Mouse (Mus musculus): ENCODE measurements around the gene Fam83g. TPM values are rescaled to one million over a fixed set of nuclear protein-coding genes. Genes with fewer than 3 reads are reported as not detected.

Fam83g gene
- polyA plus RNA-seq, 1 experiment, result 0.63 TPM

- peaks cover 34% of the 10 kb centered on the region for H3K4me1 ChIP-seq (ENCODE audit: control insufficient read depth, insufficient read depth, insufficient read length, low read length)
- H3K27ac ChIP-seq (replicated peaks; ENCODE audit: low read depth, low read length), result peak overlapping the region; percentile 31; the same call in 1 of the 2 replicates
- no peak overlapping the region for H3K4me3 ChIP-seq (ENCODE audit: insufficient read depth, low read depth, low read length)
These were observed 35.7 kb upstream of the Fam83g start for GRCm38 (mm10) chr11:61647956-61648748.

GRCm38 (mm10) chr11:61648749-61649115 lies 35.2 kb upstream of the Fam83g start:
- Histone ChIP-seq H3K4me3 (ENCODE audit: insufficient read depth, low read depth, low read length) (no peak overlapping the region), H3K27ac (replicated peaks; ENCODE audit: low read depth, low read length) (no peak overlapping the region), H3K4me1 (ENCODE audit: control insufficient read depth, insufficient read depth, insufficient read length, low read length) (peaks cover 31% of the 10 kb centered on the region)

DNA sequence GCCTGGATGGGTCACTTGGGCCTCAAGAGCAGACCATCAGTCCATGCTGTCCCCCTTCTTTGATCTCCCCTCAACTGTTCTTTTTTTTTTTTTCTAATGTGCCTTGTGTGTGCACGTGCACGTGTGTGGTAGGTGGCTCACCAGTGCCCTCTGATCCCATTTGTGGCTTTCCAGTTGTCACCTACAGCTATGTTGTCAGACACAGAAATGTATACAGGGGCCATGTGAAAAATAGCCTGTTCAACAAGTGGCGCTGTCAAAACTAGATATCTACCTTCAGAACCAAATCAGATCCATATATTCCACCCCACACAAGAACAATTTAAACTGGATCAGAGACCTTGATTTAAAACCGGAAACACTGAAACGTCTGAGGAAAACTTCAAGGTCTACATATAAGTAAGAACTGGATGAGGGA lies 34.7 kb upstream of the Fam83g start:
- no peak overlapping the region for H3K27ac ChIP-seq (replicated peaks; ENCODE audit: low read depth, low read length)
- peaks cover 31% of the 10 kb centered on the region for H3K4me1 ChIP-seq (ENCODE audit: control insufficient read depth, insufficient read depth, insufficient read length, low read length)
- no peak overlapping the region for H3K4me3 ChIP-seq (ENCODE audit: insufficient read depth, low read depth, low read length)

DNA sequence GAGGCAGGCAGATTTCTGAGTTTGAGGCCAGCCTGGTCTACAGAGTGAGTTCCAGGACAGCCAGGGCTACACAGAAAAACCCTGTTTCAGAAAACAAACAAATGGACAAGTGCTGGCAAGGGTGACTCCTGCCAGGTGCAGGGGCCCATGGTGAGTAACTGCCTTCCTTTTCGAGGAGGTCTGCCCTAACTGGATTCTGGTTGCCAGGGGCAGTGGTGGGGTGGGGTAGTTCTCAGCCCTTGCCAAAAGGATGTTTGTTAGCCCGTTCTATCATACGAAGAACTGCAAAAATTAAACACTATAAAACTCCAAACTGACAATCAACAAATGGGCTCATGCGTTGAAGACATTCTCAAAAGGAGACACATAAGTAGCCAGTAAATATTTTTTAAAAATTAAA lies 34.3 kb upstream of the Fam83g start:
- H3K27ac ChIP-seq (replicated peaks; ENCODE audit: low read depth, low read length), result no peak overlapping the region
- peaks cover 28% of the 10 kb centered on the region for H3K4me1 ChIP-seq (ENCODE audit: control insufficient read depth, insufficient read depth, insufficient read length, low read length)
- H3K4me3 ChIP-seq (ENCODE audit: insufficient read depth, low read depth, low read length), result no peak overlapping the region

GRCm38 (mm10) chr11:61650470-61651265 lies 33.2 kb upstream of the Fam83g start:
- no peak overlapping the region for H3K27ac ChIP-seq (replicated peaks; ENCODE audit: low read depth, low read length)
- no peak overlapping the region for H3K4me3 ChIP-seq (ENCODE audit: insufficient read depth, low read depth, low read length)
- peaks cover 24% of the 10 kb centered on the region for H3K4me1 ChIP-seq (ENCODE audit: control insufficient read depth, insufficient read depth, insufficient read length, low read length)

GRCm38 (mm10) chr11:61652216-61652615 lies 31.7 kb upstream of the Fam83g start:
- peak overlapping the region; percentile 88 for H3K27ac ChIP-seq (replicated peaks; ENCODE audit: low read depth, low read length)
- peaks cover 30% of the 10 kb centered on the region for H3K4me1 ChIP-seq (ENCODE audit: control insufficient read depth, insufficient read depth, insufficient read length, low read length)
- H3K4me3 ChIP-seq (ENCODE audit: insufficient read depth, low read depth, low read length), result no peak overlapping the region

GRCm38 (mm10) chr11:61652686-61653447 lies 31.0 kb upstream of the Fam83g start, which contains the start of gene Grap:
TSS of gene Grap (plus strand) at chr11:61653265.
- H3K4me1 ChIP-seq (ENCODE audit: control insufficient read depth, insufficient read depth, insufficient read length, low read length), result peaks cover 25% of the 10 kb centered on the region
- H3K4me3 ChIP-seq (ENCODE audit: insufficient read depth, low read depth, low read length), result peak within 1 kb of the TSS; percentile 70
- H3K27ac ChIP-seq (replicated peaks; ENCODE audit: low read depth, low read length), result peak within 1 kb of the TSS; percentile 88

DNA sequence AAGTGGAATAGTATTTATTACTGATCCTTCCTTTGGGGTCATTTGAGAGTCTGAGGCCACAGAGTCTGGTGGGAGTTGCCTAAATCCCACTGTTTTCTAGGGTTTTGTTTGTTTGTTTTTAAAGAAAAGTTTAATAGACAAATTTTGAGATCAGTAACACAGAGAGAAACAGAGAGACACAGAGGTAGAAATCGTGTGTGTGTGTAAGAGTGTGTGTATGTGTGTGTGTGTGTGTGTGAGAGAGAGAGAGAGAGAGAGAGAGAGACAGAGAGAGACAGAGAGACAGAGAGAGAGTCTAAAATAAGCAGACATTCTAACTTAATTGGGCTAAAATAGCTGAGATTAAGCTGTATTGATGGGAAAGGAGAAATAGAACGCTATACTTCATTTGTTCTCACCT lies 30.3 kb upstream of the Fam83g start:
- H3K4me3 ChIP-seq (ENCODE audit: insufficient read depth, low read depth, low read length), result peak overlapping the region; percentile 70
- peaks cover 24% of the 10 kb centered on the region for H3K4me1 ChIP-seq (ENCODE audit: control insufficient read depth, insufficient read depth, insufficient read length, low read length)
- H3K27ac ChIP-seq (replicated peaks; ENCODE audit: low read depth, low read length), result peak overlapping the region; percentile 88

DNA sequence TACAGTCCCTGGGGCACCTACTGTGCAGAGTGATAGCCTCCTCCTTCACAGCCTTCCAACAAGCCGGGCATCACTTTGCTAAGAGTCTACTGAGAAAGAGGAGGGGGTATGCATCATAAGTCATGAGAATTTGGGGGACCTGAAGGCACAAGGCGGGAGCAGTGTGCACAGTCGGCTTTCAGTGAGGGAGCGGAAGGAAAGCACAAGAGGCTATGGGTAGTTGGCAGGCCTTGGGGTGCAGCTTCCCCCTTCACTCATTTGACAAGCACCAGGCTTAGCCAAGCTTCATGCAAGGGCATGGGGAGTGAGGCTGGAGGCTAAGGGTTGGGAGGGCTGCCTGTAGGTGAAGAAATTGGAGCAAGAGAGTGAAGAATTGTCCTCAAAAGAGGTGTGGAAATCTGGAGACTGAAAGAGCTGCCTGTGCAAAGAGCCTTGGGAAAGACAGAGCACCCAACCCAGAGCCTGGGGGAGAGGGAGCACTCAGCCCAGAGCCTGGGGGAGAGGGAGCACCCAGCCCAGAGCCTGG lies 29.0 kb upstream of the Fam83g start:
- Histone ChIP-seq H3K27ac (replicated peaks; ENCODE audit: low read depth, low read length) (0 out of 2 replicates have a peak overlapping the region, but pooled peaks have one; percentile 23), H3K4me3 (ENCODE audit: insufficient read depth, low read depth, low read length) (peak overlapping the region; percentile 70), H3K4me1 (ENCODE audit: control insufficient read depth, insufficient read depth, insufficient read length, low read length) (peaks cover 28% of the 10 kb centered on the region)

DNA sequence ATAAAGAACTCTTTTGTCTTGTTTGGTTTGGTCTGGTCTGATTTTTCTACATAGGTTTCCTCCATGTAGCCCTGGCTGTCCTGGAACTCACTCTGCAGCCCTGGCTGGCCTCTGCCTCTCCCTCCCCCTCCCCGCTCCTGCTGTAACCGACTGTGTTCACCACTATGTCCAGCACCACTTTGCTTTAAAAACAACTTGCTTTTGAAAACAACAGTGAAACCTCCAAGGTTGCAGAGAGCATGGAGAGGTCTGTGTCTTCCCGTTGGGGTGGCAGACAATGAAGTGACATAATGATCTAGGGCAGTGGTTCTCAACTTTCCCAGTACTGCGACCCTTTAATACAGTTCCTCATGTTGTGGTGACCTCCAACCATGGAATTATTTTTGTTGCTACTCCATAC lies 28.2 kb upstream of the Fam83g start:
- peaks cover 30% of the 10 kb centered on the region for H3K4me1 ChIP-seq (ENCODE audit: control insufficient read depth, insufficient read depth, insufficient read length, low read length)
- H3K27ac ChIP-seq (replicated peaks; ENCODE audit: low read depth, low read length), result no peak overlapping the region
- peak overlapping the region; percentile 15; the same call in 1 of the 2 replicates for H3K4me3 ChIP-seq (ENCODE audit: insufficient read depth, low read depth, low read length)

DNA sequence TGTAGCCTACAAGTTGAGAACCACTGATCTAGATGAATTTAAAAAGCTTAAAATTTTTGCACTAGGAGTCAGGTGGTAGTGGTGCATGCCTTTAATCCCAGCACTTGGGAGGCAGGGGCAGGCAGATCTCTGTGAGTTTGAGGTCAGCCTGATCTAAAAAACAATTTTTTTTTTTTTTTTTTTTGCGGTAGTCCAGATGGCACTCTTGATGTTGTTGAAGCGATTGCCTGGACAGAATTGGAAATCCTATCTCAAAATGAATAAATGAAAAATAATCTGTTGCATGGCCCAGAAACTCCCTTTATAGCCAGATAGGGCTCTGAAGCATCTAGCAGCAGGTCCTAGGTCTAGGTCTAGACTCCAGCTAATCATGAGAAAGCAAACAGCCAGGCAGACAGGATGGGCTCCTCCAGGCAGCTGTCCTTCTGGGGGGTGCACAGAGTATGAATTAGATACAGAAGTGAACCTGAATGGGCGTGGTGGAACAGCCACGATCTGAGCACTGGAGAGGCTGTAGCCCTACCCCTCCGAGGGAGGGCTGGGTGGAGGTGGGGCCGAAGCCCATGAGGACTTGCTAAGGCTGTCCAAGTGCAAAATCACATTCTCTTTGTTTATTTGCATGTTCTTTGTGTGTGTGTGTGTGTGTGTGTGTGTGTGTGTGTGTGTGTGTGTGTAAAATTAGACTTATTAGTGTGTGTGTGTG lies 27.6 kb upstream of the Fam83g start:
- Histone ChIP-seq H3K4me3 (ENCODE audit: insufficient read depth, low read depth, low read length) (no peak overlapping the region), H3K4me1 (ENCODE audit: control insufficient read depth, insufficient read depth, insufficient read length, low read length) (peaks cover 31% of the 10 kb centered on the region), H3K27ac (replicated peaks; ENCODE audit: low read depth, low read length) (no peak overlapping the region)

- Histone ChIP-seq H3K4me1 (ENCODE audit: control insufficient read depth, insufficient read depth, insufficient read length, low read length) (peaks cover 27% of the 10 kb centered on the region), H3K27ac (replicated peaks; ENCODE audit: low read depth, low read length) (no peak overlapping the region), H3K4me3 (ENCODE audit: insufficient read depth, low read depth, low read length) (no peak overlapping the region)
These were observed 26.5 kb upstream of the Fam83g start for GRCm38 (mm10) chr11:61657432-61657831.

DNA sequence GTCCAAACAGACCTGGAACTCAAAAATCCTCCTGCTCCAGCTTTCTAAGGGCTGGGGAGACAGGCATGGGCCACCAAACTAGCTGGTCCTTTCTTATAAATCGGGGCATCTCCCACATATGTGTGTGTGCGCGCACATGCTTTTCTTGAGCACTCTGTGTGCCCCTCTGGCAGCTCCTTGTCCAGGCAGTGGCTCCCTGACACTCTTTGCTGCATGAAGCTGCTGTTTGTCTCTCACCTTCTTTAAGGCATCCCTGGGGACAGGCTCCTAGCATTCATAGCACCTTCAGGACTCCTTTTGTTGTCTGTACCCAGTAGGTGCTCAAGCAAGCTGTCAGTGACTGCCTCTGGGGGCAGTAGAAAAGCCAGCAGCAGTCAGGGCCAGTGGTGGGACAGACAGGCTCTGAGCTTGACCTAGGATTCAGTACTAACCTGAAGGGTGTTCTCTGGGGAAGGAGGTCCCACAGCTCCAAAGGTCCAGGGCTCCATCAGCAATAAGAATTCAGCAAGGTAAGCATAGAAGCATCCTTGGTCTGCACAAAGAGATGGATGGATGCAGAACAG lies 25.4 kb upstream of the Fam83g start:
- no peak overlapping the region for H3K4me3 ChIP-seq (ENCODE audit: insufficient read depth, low read depth, low read length)
- H3K27ac ChIP-seq (replicated peaks; ENCODE audit: low read depth, low read length), result no peak overlapping the region
- H3K4me1 ChIP-seq (ENCODE audit: control insufficient read depth, insufficient read depth, insufficient read length, low read length), result peaks cover 26% of the 10 kb centered on the region

Data from brown adipose tissue, adult 24 weeks (tissue).